Mouse (Mus musculus) lung, postnatal 0 days (tissue): Measurements from ENCODE around the gene Mob3a. TPM values are rescaled to one million over a fixed set of nuclear protein-coding genes. Genes with fewer than 3 reads are reported as not detected.

ENCODE experiments used
- ATAC-seq: fragments of 200-750 bp; cut with Nextera tagmentation; 2 replicates; pipeline ENCODE4 v1.8.0; 2017; ENCODE audit warnings: moderate library complexity
- DNase-seq: peaks from one replicate; pipeline ENCODE4 v3.0.0-alpha.2; 2016; ENCODE audit warnings: low spot score
- H3K27ac ChIP-seq: fragments of 300-500 bp; sonication (generic); 2 replicates; pipeline ENCODE4 v1.5.1; 2014; ENCODE audit warnings: antibody characterized with exemption, mild to moderate bottlenecking, low read length, mixed read lengths
- H3K27me3 ChIP-seq: fragments of 300-500 bp; sonication (generic); replicated peaks from 2 replicates; pipeline ENCODE4 v1.6.1; 2014; ENCODE audit warnings: low read length, mixed read lengths; ENCODE audit not compliant: insufficient read depth
- H3K36me3 ChIP-seq: fragments of 300-500 bp; sonication (generic); 2 replicates; pipeline ENCODE4 v1.6.1; 2014; ENCODE audit warnings: low read length, mixed read lengths; ENCODE audit not compliant: insufficient read depth
- H3K4me1 ChIP-seq: fragments of 300-500 bp; sonication (generic); 2 replicates; pipeline ENCODE4 v1.6.1; 2014; ENCODE audit warnings: antibody characterized with exemption, low read depth, low read length, mixed read lengths; ENCODE audit not compliant: insufficient read depth
- H3K4me2 ChIP-seq: fragments of 300-500 bp; sonication (generic); replicated peaks from 2 replicates; pipeline ENCODE4 v1.6.1; 2014; ENCODE audit warnings: low read depth, mild to moderate bottlenecking, low read length, moderate library complexity, mixed read lengths
- H3K4me3 ChIP-seq: fragments of 300-500 bp; sonication (generic); 2 replicates; pipeline ENCODE4 v1.5.1; 2014; ENCODE audit warnings: low read depth, low read length
- H3K9ac ChIP-seq: fragments of 300-500 bp; sonication (generic); replicated peaks from 2 replicates; pipeline ENCODE4 v1.6.1; 2014; ENCODE audit warnings: low read depth, mild to moderate bottlenecking
- H3K9me3 ChIP-seq: fragments of 300-500 bp; sonication (generic); 2 replicates; pipeline ENCODE4 v1.6.1; 2016; ENCODE audit warnings: low read length, mixed read lengths
- CTCF ChIP-seq: IDR thresholded peaks from 2 replicates; pipeline ENCODE4 v1.5.1; 2016; ENCODE audit warnings: antibody characterized with exemption, mild to moderate bottlenecking
- EP300 ChIP-seq: IDR thresholded peaks from 2 replicates; pipeline ENCODE4 v1.6.1; 2016; ENCODE audit warnings: antibody characterized with exemption, mild to moderate bottlenecking, control low read depth
- WGBS: fragments of 180-500 bp; shearing (Covaris S2); extraction: QIAGEN DNeasy Blood & Tissue Kit; methylation state at CpG from one replicate; pipeline ENCODE4 v1.1.7; 2014; 5-methylcytosine and 5-hydroxymethylcytosine counted together
- polyA plus RNA-seq: library from polyadenylated mRNA; unstranded; fragments of >200 nt; fragmentation: Nextera tagmentation; extraction: Ambion mirVana; gene quantifications from 2 replicates; pipeline ENCODE4 v1.2.1, GENCODE M21; 2015

Gene Mob3a
- polyA plus RNA-seq, 1 experiment from 2014 or later = 32.6 TPM

GRCm38 (mm10) chr10:80646936-80647335, 54.8 kb downstream of the Mob3a start:
- no peak overlapping the region for H3K4me3 ChIP-seq
- no peaks in the 10 kb centered on the region for H3K27me3 ChIP-seq
- DNase-seq = no peak
- no peak overlapping the region for H3K9ac ChIP-seq
- H3K4me1 ChIP-seq = no peaks in the 10 kb centered on the region
- 92% methylated on average over 10 of the region's 10 CpGs for WGBS
- H3K36me3 ChIP-seq = peaks cover 16% of the 10 kb centered on the region; the same call in 1 of the 2 replicates
- ATAC-seq = no peak
- TF ChIP-seq CTCF = no peak
- TF ChIP-seq EP300 = no peak
- H3K27ac ChIP-seq = no peak overlapping the region
- no peaks in the 10 kb centered on the region for H3K9me3 ChIP-seq
- H3K4me2 ChIP-seq = no peak overlapping the region

- no peak overlapping the region for H3K9ac ChIP-seq
- H3K4me1 ChIP-seq = no peaks in the 10 kb centered on the region
- TF ChIP-seq EP300 = no peak
- no peak for TF ChIP-seq CTCF
- H3K9me3 ChIP-seq = no peaks in the 10 kb centered on the region
- WGBS = 70% methylated on average over 6 of the region's 6 CpGs
- no peak overlapping the region for H3K4me2 ChIP-seq
- ATAC-seq (no peak), DNase-seq (no peak)
- H3K27ac ChIP-seq = no peak overlapping the region
- H3K36me3 ChIP-seq = peaks cover 54% of the 10 kb centered on the region
- no peak overlapping the region for H3K4me3 ChIP-seq
- H3K27me3 ChIP-seq = no peaks in the 10 kb centered on the region
Observed at GRCm38 (mm10) chr10:80635345-80635744, 66.4 kb downstream of the Mob3a start.

Other genes starting within 250 kb of the Mob3a start
- gene Onecut3, start 207.1 kb downstream of the Mob3a start, polyA plus RNA-seq = not detected in 2 replicates
- gene Atp8b3, start 162.9 kb downstream of the Mob3a start, polyA plus RNA-seq = 0.04 and 0.10 TPM in 2 replicates
- 12.9 TPM in 2 replicates for gene Rexo1, start 140.4 kb downstream of the Mob3a start, polyA plus RNA-seq
- gene Klf16, start 124.7 kb downstream of the Mob3a start, polyA plus RNA-seq = 7.1 and 7.2 TPM in 2 replicates
- gene Abhd17a, start 111.6 kb downstream of the Mob3a start, polyA plus RNA-seq = 105 and 106 TPM in 2 replicates
- gene Scamp4, start 99.1 kb downstream of the Mob3a start, polyA plus RNA-seq = 56.9 and 59.3 TPM in 2 replicates
- 3.5 and 4.8 TPM in 2 replicates for gene Adat3, start 99.1 kb downstream of the Mob3a start, polyA plus RNA-seq
- gene Gm49322, start 96.0 kb downstream of the Mob3a start, polyA plus RNA-seq = 0.98 and 1.1 TPM in 2 replicates
- gene Csnk1g2, start 79.1 kb downstream of the Mob3a start, polyA plus RNA-seq = 97.7 and 111 TPM in 2 replicates
- gene Btbd2, start 44.9 kb downstream of the Mob3a start, polyA plus RNA-seq = 41.7 and 42.9 TPM in 2 replicates
- 92.2 and 103 TPM in 2 replicates for gene Mknk2, start 23.9 kb downstream of the Mob3a start, polyA plus RNA-seq
- 28.7 and 28.8 TPM in 2 replicates for gene Izumo4, start 207 bp upstream of the Mob3a start, polyA plus RNA-seq
- 49.3 and 58.2 TPM in 2 replicates for gene Ap3d1, start 40.3 kb upstream of the Mob3a start, polyA plus RNA-seq
- gene Dot1l, start 53.2 kb upstream of the Mob3a start, polyA plus RNA-seq = 7.4 and 9.6 TPM in 2 replicates
- 27.0 and 29.4 TPM in 2 replicates for gene Sf3a2, start 96.2 kb upstream of the Mob3a start, polyA plus RNA-seq
- 59.9 and 69.1 TPM in 2 replicates for gene Plekhj1, start 96.6 kb upstream of the Mob3a start, polyA plus RNA-seq
- gene Amh, start 103.3 kb upstream of the Mob3a start, polyA plus RNA-seq = 0.07 TPM in 1 of 2 replicates, not detected in the other
- gene Jsrp1, start 111.5 kb upstream of the Mob3a start, polyA plus RNA-seq = 0.25 TPM in 1 of 2 replicates, not detected in the other
- gene Oaz1, start 124.7 kb upstream of the Mob3a start, polyA plus RNA-seq = 1,344 and 1,416 TPM in 2 replicates
- gene Lingo3, start 142.1 kb upstream of the Mob3a start, polyA plus RNA-seq = not detected in 2 replicates
- 129 and 138 TPM in 2 replicates for gene Lsm7, start 153.2 kb upstream of the Mob3a start, polyA plus RNA-seq
- gene Sppl2b, start 153.3 kb upstream of the Mob3a start, polyA plus RNA-seq = 26.5 and 26.8 TPM in 2 replicates
- gene Tmprss9, start 169.9 kb upstream of the Mob3a start, polyA plus RNA-seq = 0.04 TPM in 1 of 2 replicates, not detected in the other
- 211 and 233 TPM in 2 replicates for gene Timm13, start 199.0 kb upstream of the Mob3a start, polyA plus RNA-seq
- 6.9 and 7.3 TPM in 2 replicates for gene Lmnb2, start 216.3 kb upstream of the Mob3a start, polyA plus RNA-seq
- 131 and 145 TPM in 2 replicates for gene Gadd45b, start 228.1 kb upstream of the Mob3a start, polyA plus RNA-seq